Mouse (Mus musculus): ENCODE measurements around the gene Fam229a. TPM values are rescaled to one million over a fixed set of nuclear protein-coding genes. Genes with fewer than 3 reads are reported as not detected.

The Fam229a gene
- total RNA-seq, 4 experiments from 2014 or later: 1.2 TPM; not detected in 3

GRCm38 (mm10) chr4:129495672-129496562 lies 4.9 kb downstream of the Fam229a start:
- DNase-seq: no peak

GRCm38 (mm10) chr4:129496631-129497030 lies 5.6 kb downstream of the Fam229a start:
- DNase-seq: peak; percentile 57

- no peak for DNase-seq
Observed at GRCm38 (mm10) chr4:129498941-129499340, 8.0 kb downstream of the Fam229a start.

GRCm38 (mm10) chr4:129500017-129500416 lies 9.0 kb downstream of the Fam229a start:
- DNase-seq: no peak

GRCm38 (mm10) chr4:129500607-129501566 lies 9.9 kb downstream of the Fam229a start:
- DNase-seq: peak; percentile 86

GRCm38 (mm10) chr4:129502327-129502888 lies 11.4 kb downstream of the Fam229a start:
- DNase-seq: no peak

GRCm38 (mm10) chr4:129502901-129503444 lies 12.0 kb downstream of the Fam229a start:
- DNase-seq: no peak

GRCm38 (mm10) chr4:129505511-129505910 lies 14.5 kb downstream of the Fam229a start:
- DNase-seq: no peak

GRCm38 (mm10) chr4:129507434-129508236 lies 16.6 kb downstream of the Fam229a start:
- no peak for DNase-seq

GRCm38 (mm10) chr4:129508237-129508515 lies 17.2 kb downstream of the Fam229a start:
- DNase-seq: no peak

GRCm38 (mm10) chr4:129508834-129509600 lies 18.0 kb downstream of the Fam229a start:
- no peak for DNase-seq

GRCm38 (mm10) chr4:129509650-129510049 lies 18.7 kb downstream of the Fam229a start:
- no peak for DNase-seq

- no peak for DNase-seq
Observed at GRCm38 (mm10) chr4:129510723-129511412, 19.9 kb downstream of the Fam229a start.

GRCm38 (mm10) chr4:129511413-129512096 lies 20.6 kb downstream of the Fam229a start:
- DNase-seq: no peak

GRCm38 (mm10) chr4:129513086-129513767 lies 22.2 kb downstream of the Fam229a start, which contains the start of gene Marcksl1:
TSS of gene Marcksl1 (plus strand) at chr4:129513581.
- DNase-seq: peak; percentile 78

GRCm38 (mm10) chr4:129513891-129514290 lies 22.9 kb downstream of the Fam229a start:
- DNase-seq: no peak

GRCm38 (mm10) chr4:129514300-129514898 lies 23.4 kb downstream of the Fam229a start:
- DNase-seq: no peak

GRCm38 (mm10) chr4:129516925-129517324 lies 25.9 kb downstream of the Fam229a start:
- DNase-seq: no peak

- DNase-seq: no peak
Observed at GRCm38 (mm10) chr4:129518519-129518918, 27.5 kb downstream of the Fam229a start.

Data from adrenal gland, adult 8-10 months (tissue).